Mouse (Mus musculus): ENCODE measurements around the gene Lins1.
A peak's percentile ranks its signal among the peaks of the same experiment; 100 is the strongest.

Gene Lins1

GRCm38 (mm10) chr7:66689620-66690360, at the start of gene Lins1:
TSS of gene Lins1 (plus strand) at chr7:66689889.
- DNase-seq, result peak; percentile 100

- no peak for DNase-seq
Observed at GRCm38 (mm10) chr7:66645736-66646135, 44.0 kb upstream of the Lins1 start.

- DNase-seq, result no peak
Observed at GRCm38 (mm10) chr7:66649181-66649580, 40.5 kb upstream of the Lins1 start.

- DNase-seq, result no peak
Observed at GRCm38 (mm10) chr7:66650883-66651282, 38.8 kb upstream of the Lins1 start.

- no peak for DNase-seq
Observed at GRCm38 (mm10) chr7:66652216-66652615, 37.5 kb upstream of the Lins1 start.

GRCm38 (mm10) chr7:66653596-66653995, 36.1 kb upstream of the Lins1 start:
- no peak for DNase-seq

GRCm38 (mm10) chr7:66655471-66655870, 34.2 kb upstream of the Lins1 start:
- DNase-seq, result no peak

- no peak for DNase-seq
Observed at GRCm38 (mm10) chr7:66660291-66660690, 29.4 kb upstream of the Lins1 start.

- no peak for DNase-seq
Observed at GRCm38 (mm10) chr7:66660972-66661371, 28.7 kb upstream of the Lins1 start.

- peak; percentile 71 for DNase-seq
Observed at GRCm38 (mm10) chr7:66661572-66661971, 28.1 kb upstream of the Lins1 start.

GRCm38 (mm10) chr7:66663548-66663947, 26.1 kb upstream of the Lins1 start:
- no peak for DNase-seq

- DNase-seq, result no peak
Observed at GRCm38 (mm10) chr7:66667064-66667463, 22.6 kb upstream of the Lins1 start.

- no peak for DNase-seq
Observed at GRCm38 (mm10) chr7:66675800-66676199, 13.9 kb upstream of the Lins1 start.

- DNase-seq, result no peak
Observed at GRCm38 (mm10) chr7:66682119-66682863, 7.4 kb upstream of the Lins1 start.

- DNase-seq, result no peak
Observed at GRCm38 (mm10) chr7:66688721-66689120, 968 bp upstream of the Lins1 start.

- no peak for DNase-seq
Observed at GRCm38 (mm10) chr7:66689294-66689619, 432 bp upstream of the Lins1 start, which contains the start of gene Asb7. TSS of gene Asb7 (minus strand) at chr7:66689596.

- no peak for DNase-seq
Observed at GRCm38 (mm10) chr7:66694467-66694866, 4.8 kb downstream of the Lins1 start.

GRCm38 (mm10) chr7:66702721-66703120, 13.0 kb downstream of the Lins1 start:
- DNase-seq, result no peak

- no peak for DNase-seq
Observed at GRCm38 (mm10) chr7:66704631-66705030, 14.9 kb downstream of the Lins1 start.

- DNase-seq, result no peak
Observed at GRCm38 (mm10) chr7:66711166-66711565, 21.5 kb downstream of the Lins1 start.

GRCm38 (mm10) chr7:66724514-66724913, 34.8 kb downstream of the Lins1 start:
- DNase-seq, result no peak

GRCm38 (mm10) chr7:66724954-66725353, 35.3 kb downstream of the Lins1 start:
- DNase-seq, result no peak

GRCm38 (mm10) chr7:66728072-66728471, 38.4 kb downstream of the Lins1 start:
- DNase-seq, result no peak

- no peak for DNase-seq
Observed at GRCm38 (mm10) chr7:66729232-66729631, 39.5 kb downstream of the Lins1 start.
